Mouse (Mus musculus): ENCODE measurements around the gene Fhad1.

DNA sequence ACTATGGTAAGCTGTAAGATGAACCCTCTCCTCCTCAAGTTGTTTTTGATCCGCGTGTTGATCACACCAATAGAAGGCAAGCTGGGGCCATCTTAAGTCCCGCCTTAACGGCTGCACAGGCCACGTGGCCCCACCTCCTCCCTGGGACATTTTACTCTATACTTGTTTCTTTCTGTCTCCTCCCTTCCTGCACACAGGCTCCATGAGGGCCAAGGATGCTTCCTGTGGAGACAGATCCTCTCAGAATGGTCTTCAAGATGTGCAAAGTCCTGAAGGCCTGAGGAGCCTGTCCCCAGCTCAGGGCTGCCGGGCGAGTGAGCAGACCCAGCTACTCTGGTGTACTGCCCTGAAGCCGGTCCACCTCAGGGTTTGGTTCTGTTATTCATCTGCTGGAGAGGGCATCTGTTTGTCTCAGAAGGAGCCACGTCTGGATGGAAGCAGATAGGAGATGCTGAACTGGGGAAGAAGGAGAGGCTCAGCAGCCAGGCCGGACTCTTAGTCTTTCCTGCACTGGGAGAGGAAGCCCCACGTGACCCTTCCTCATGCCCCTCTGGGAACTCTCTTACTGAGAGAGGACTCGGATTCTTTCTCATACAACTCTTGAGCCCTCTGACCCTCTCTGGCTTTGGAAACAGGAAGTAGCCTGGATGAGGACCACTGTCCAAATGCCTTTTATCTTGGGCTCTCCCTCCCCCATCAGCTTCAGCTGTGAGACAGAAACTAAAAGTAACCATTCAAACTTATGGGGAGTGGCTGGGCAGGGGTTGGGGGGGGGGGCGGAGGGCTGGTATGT, 101.5 kb downstream of the Fhad1 start:
- TF ChIP-seq CTCF (conservative IDR thresholded peaks at IDR 0.05; ENCODE audit: insufficient read depth, insufficient read length, low read depth, low read length) (no peak), POLR2A (IDR thresholded peaks at IDR 0.05; ENCODE audit: low read depth, low read length) (no peak)

Data from kidney, adult 2 months (tissue).